Mouse (Mus musculus): Measurements from ENCODE around the gene Akr1c6. TPM values are rescaled to one million over a fixed set of nuclear protein-coding genes. Genes with fewer than 3 reads are reported as not detected.
"Not testable (repeated sequence)": the region's sequence is repeated elsewhere in the genome, so short reads cannot be mapped to it uniquely, and the experiment has no call there.

Akr1c6 gene
- not detected in 2 replicates for polyA plus RNA-seq (2014; fragmentation: Nextera tagmentation; extraction: Ambion mirVana)

- no peak for DNase-seq (ENCODE audit: low spot score)
- no peak within 1 kb of the TSS for H3K4me3 ChIP-seq (ENCODE audit: low read depth, low read length)
- H3K9me3 ChIP-seq (ENCODE audit: control insufficient read depth, low read length): no peaks in the 10 kb centered on the region
- H3K27ac ChIP-seq (ENCODE audit: low read depth, low read length): no peak within 1 kb of the TSS
- H3K4me1 ChIP-seq (ENCODE audit: control insufficient read depth, insufficient read depth, low read length): no peaks in the 10 kb centered on the region
- no peak within 1 kb of the TSS for H3K9ac ChIP-seq (ENCODE audit: low read length)
- no peaks in the 10 kb centered on the region for H3K27me3 ChIP-seq (ENCODE audit: control insufficient read depth, insufficient read depth, low read length)
- ATAC-seq (ENCODE audit: insufficient read depth, low FRiP score, low TSS enrichment): no peak
- H3K4me2 ChIP-seq (ENCODE audit: low read depth): no peak within 1 kb of the TSS
- H3K36me3 ChIP-seq (ENCODE audit: control insufficient read depth, insufficient read depth, low read length): no peaks in the 10 kb centered on the region
Observed at GRCm38 (mm10) chr13:4434006-4434405, at the start of gene Akr1c6. TSS of gene Akr1c6 (plus strand) at chr13:4434306.

GRCm38 (mm10) chr13:4384918-4385317 lies 49.2 kb upstream of the Akr1c6 start:
- Histone ChIP-seq H3K36me3 (ENCODE audit: control insufficient read depth, insufficient read depth, low read length) (no peaks in the 10 kb centered on the region), H3K9me3 (ENCODE audit: control insufficient read depth, low read length) (no peaks in the 10 kb centered on the region), H3K4me1 (ENCODE audit: control insufficient read depth, insufficient read depth, low read length) (no peaks in the 10 kb centered on the region), H3K4me3 (ENCODE audit: low read depth, low read length) (no peak overlapping the region), H3K27me3 (ENCODE audit: control insufficient read depth, insufficient read depth, low read length) (no peaks in the 10 kb centered on the region), H3K4me2 (ENCODE audit: low read depth) (no peak overlapping the region), H3K27ac (ENCODE audit: low read depth, low read length) (no peak overlapping the region), H3K9ac (ENCODE audit: low read length) (no peak overlapping the region)
- ATAC-seq (ENCODE audit: insufficient read depth, low FRiP score, low TSS enrichment): no peak
- no peak for DNase-seq (ENCODE audit: low spot score)
- 70% methylated on average over 1 of the region's 1 CpGs for WGBS

GRCm38 (mm10) chr13:4385541-4385940 lies 48.6 kb upstream of the Akr1c6 start:
- H3K27me3 ChIP-seq (ENCODE audit: control insufficient read depth, insufficient read depth, low read length): no peaks in the 10 kb centered on the region
- H3K9me3 ChIP-seq (ENCODE audit: control insufficient read depth, low read length): no peaks in the 10 kb centered on the region
- no peaks in the 10 kb centered on the region for H3K4me1 ChIP-seq (ENCODE audit: control insufficient read depth, insufficient read depth, low read length)
- no peak for DNase-seq (ENCODE audit: low spot score)
- no peak overlapping the region for H3K4me2 ChIP-seq (ENCODE audit: low read depth)
- H3K4me3 ChIP-seq (ENCODE audit: low read depth, low read length): no peak overlapping the region
- no peak for ATAC-seq (ENCODE audit: insufficient read depth, low FRiP score, low TSS enrichment)
- H3K9ac ChIP-seq (ENCODE audit: low read length): no peak overlapping the region
- no peak overlapping the region for H3K27ac ChIP-seq (ENCODE audit: low read depth, low read length)
- no peaks in the 10 kb centered on the region for H3K36me3 ChIP-seq (ENCODE audit: control insufficient read depth, insufficient read depth, low read length)

- Histone ChIP-seq H3K4me3 (ENCODE audit: low read depth, low read length) (no peak overlapping the region), H3K27me3 (ENCODE audit: control insufficient read depth, insufficient read depth, low read length) (no peaks in the 10 kb centered on the region), H3K4me1 (ENCODE audit: control insufficient read depth, insufficient read depth, low read length) (no peaks in the 10 kb centered on the region), H3K36me3 (ENCODE audit: control insufficient read depth, insufficient read depth, low read length) (no peaks in the 10 kb centered on the region), H3K27ac (ENCODE audit: low read depth, low read length) (no peak overlapping the region), H3K9ac (ENCODE audit: low read length) (no peak overlapping the region), H3K4me2 (ENCODE audit: low read depth) (no peak overlapping the region), H3K9me3 (ENCODE audit: control insufficient read depth, low read length) (no peaks in the 10 kb centered on the region)
- 84% methylated on average over 2 of the region's 2 CpGs for WGBS
- ATAC-seq (ENCODE audit: insufficient read depth, low FRiP score, low TSS enrichment) (no peak), DNase-seq (ENCODE audit: low spot score) (no peak)
Observed at GRCm38 (mm10) chr13:4388762-4389446, 45.2 kb upstream of the Akr1c6 start.

- H3K4me1 ChIP-seq (ENCODE audit: control insufficient read depth, insufficient read depth, low read length): not testable (repeated sequence)
Observed at GRCm38 (mm10) chr13:4400360-4400759, 33.7 kb upstream of the Akr1c6 start.

GRCm38 (mm10) chr13:4400831-4401230 lies 33.3 kb upstream of the Akr1c6 start:
- ATAC-seq (ENCODE audit: insufficient read depth, low FRiP score, low TSS enrichment) (no peak), DNase-seq (ENCODE audit: low spot score) (no peak)
- Histone ChIP-seq H3K4me2 (ENCODE audit: low read depth) (no peak overlapping the region), H3K36me3 (ENCODE audit: control insufficient read depth, insufficient read depth, low read length) (no peaks in the 10 kb centered on the region), H3K9ac (ENCODE audit: low read length) (no peak overlapping the region), H3K4me1 (ENCODE audit: control insufficient read depth, insufficient read depth, low read length) (no peaks in the 10 kb centered on the region), H3K4me3 (ENCODE audit: low read depth, low read length) (no peak overlapping the region), H3K9me3 (ENCODE audit: control insufficient read depth, low read length) (no peaks in the 10 kb centered on the region), H3K27me3 (ENCODE audit: control insufficient read depth, insufficient read depth, low read length) (no peaks in the 10 kb centered on the region), H3K27ac (ENCODE audit: low read depth, low read length) (no peak overlapping the region)
- 91% methylated on average over 2 of the region's 2 CpGs for WGBS

More at GRCm38 (mm10) chr13:4400360-4400759, 33.7 kb upstream of the Akr1c6 start:
- H3K4me3 ChIP-seq (ENCODE audit: low read depth, low read length); H3K4me2 ChIP-seq (ENCODE audit: low read depth); H3K9ac ChIP-seq (ENCODE audit: low read length); ATAC-seq (ENCODE audit: insufficient read depth, low FRiP score, low TSS enrichment); H3K27me3 ChIP-seq (ENCODE audit: control insufficient read depth, insufficient read depth, low read length); H3K9me3 ChIP-seq (ENCODE audit: control insufficient read depth, low read length); H3K27ac ChIP-seq (ENCODE audit: low read depth, low read length); H3K36me3 ChIP-seq (ENCODE audit: control insufficient read depth, insufficient read depth, low read length); DNase-seq (ENCODE audit: low spot score): not testable (repeated sequence)
- 61% methylated on average over 1 of the region's 1 CpGs for WGBS

GRCm38 (mm10) chr13:4402221-4402620 lies 31.9 kb upstream of the Akr1c6 start:
- Histone ChIP-seq H3K4me1 (ENCODE audit: control insufficient read depth, insufficient read depth, low read length) (no peaks in the 10 kb centered on the region), H3K27me3 (ENCODE audit: control insufficient read depth, insufficient read depth, low read length) (no peaks in the 10 kb centered on the region), H3K9ac (ENCODE audit: low read length) (no peak overlapping the region), H3K4me3 (ENCODE audit: low read depth, low read length) (no peak overlapping the region), H3K4me2 (ENCODE audit: low read depth) (no peak overlapping the region), H3K9me3 (ENCODE audit: control insufficient read depth, low read length) (no peaks in the 10 kb centered on the region), H3K27ac (ENCODE audit: low read depth, low read length) (no peak overlapping the region), H3K36me3 (ENCODE audit: control insufficient read depth, insufficient read depth, low read length) (no peaks in the 10 kb centered on the region)
- DNase-seq (ENCODE audit: low spot score): no peak
- no peak for ATAC-seq (ENCODE audit: insufficient read depth, low FRiP score, low TSS enrichment)

GRCm38 (mm10) chr13:4404726-4405125 lies 29.4 kb upstream of the Akr1c6 start:
- ATAC-seq (ENCODE audit: insufficient read depth, low FRiP score, low TSS enrichment): no peak
- no peak overlapping the region for H3K4me3 ChIP-seq (ENCODE audit: low read depth, low read length)
- H3K27me3 ChIP-seq (ENCODE audit: control insufficient read depth, insufficient read depth, low read length): no peaks in the 10 kb centered on the region

GRCm38 (mm10) chr13:4406771-4407170 lies 27.3 kb upstream of the Akr1c6 start:
- Histone ChIP-seq H3K9ac (ENCODE audit: low read length) (no peak overlapping the region), H3K27ac (ENCODE audit: low read depth, low read length) (no peak overlapping the region), H3K9me3 (ENCODE audit: control insufficient read depth, low read length) (no peaks in the 10 kb centered on the region), H3K27me3 (ENCODE audit: control insufficient read depth, insufficient read depth, low read length) (no peaks in the 10 kb centered on the region), H3K4me3 (ENCODE audit: low read depth, low read length) (no peak overlapping the region), H3K4me2 (ENCODE audit: low read depth) (no peak overlapping the region), H3K36me3 (ENCODE audit: control insufficient read depth, insufficient read depth, low read length) (no peaks in the 10 kb centered on the region), H3K4me1 (ENCODE audit: control insufficient read depth, insufficient read depth, low read length) (no peaks in the 10 kb centered on the region)
- DNase-seq (ENCODE audit: low spot score): no peak
- WGBS: 92% methylated on average over 1 of the region's 1 CpGs
- no peak for ATAC-seq (ENCODE audit: insufficient read depth, low FRiP score, low TSS enrichment)

More at GRCm38 (mm10) chr13:4404726-4405125, 29.4 kb upstream of the Akr1c6 start:
- H3K4me1 ChIP-seq (ENCODE audit: control insufficient read depth, insufficient read depth, low read length): no peaks in the 10 kb centered on the region
- no peak overlapping the region for H3K4me2 ChIP-seq (ENCODE audit: low read depth)
- no peaks in the 10 kb centered on the region for H3K36me3 ChIP-seq (ENCODE audit: control insufficient read depth, insufficient read depth, low read length)
- no peak overlapping the region for H3K27ac ChIP-seq (ENCODE audit: low read depth, low read length)
- H3K9ac ChIP-seq (ENCODE audit: low read length): no peak overlapping the region
- DNase-seq (ENCODE audit: low spot score): no peak
- H3K9me3 ChIP-seq (ENCODE audit: control insufficient read depth, low read length): no peaks in the 10 kb centered on the region

All from neural tube, embryonic 11.5 days (tissue).